Mouse (Mus musculus) natural killer cell, adult 2 months (primary cell): Measurements from ENCODE around the gene Gm44973.
"Not testable (repeated sequence)": the region's sequence is repeated elsewhere in the genome, so short reads cannot be mapped to it uniquely, and the experiment has no call there.

Source experiments
- DNase-seq, 2 experiments: peaks; one replicate each; pipeline ENCODE4 v3.0.0; 2022; ENCODE audit warnings: low spot score in 2 of 2

The Gm44973 gene

GRCm38 (mm10) chr7:5016057-5016456 lies 761 bp downstream of the Gm44973 start:
- no peak for DNase-seq

- no peak for DNase-seq
Measured at GRCm38 (mm10) chr7:5016920-5017319, 1.6 kb downstream of the Gm44973 start.

GRCm38 (mm10) chr7:5017352-5017751 lies 2.1 kb downstream of the Gm44973 start:
- peak in 1 of 2 experiments; percentile 38 for DNase-seq

GRCm38 (mm10) chr7:5017931-5018330 lies 2.6 kb downstream of the Gm44973 start:
- DNase-seq = no peak

GRCm38 (mm10) chr7:5019576-5019975 lies 4.3 kb downstream of the Gm44973 start:
- not testable (repeated sequence) for DNase-seq

- peak; percentile 99 for DNase-seq
Measured at GRCm38 (mm10) chr7:5020000-5020681, 4.8 kb downstream of the Gm44973 start, which contains the start of the genes Zfp865 and Ccdc106. Zfp865 (plus strand) TSS chr7:5020376. Ccdc106 (plus strand) TSS chr7:5020553.

- no peak for DNase-seq
Measured at GRCm38 (mm10) chr7:5020685-5021084, 5.4 kb downstream of the Gm44973 start.

- DNase-seq = no peak
Measured at GRCm38 (mm10) chr7:5021197-5021596, 5.9 kb downstream of the Gm44973 start.

GRCm38 (mm10) chr7:5029543-5029942 lies 14.2 kb downstream of the Gm44973 start:
- DNase-seq = no peak

- DNase-seq = no peak
Measured at GRCm38 (mm10) chr7:5029946-5030345, 14.7 kb downstream of the Gm44973 start.

- no peak for DNase-seq
Measured at GRCm38 (mm10) chr7:5030554-5031275, 15.4 kb downstream of the Gm44973 start.

GRCm38 (mm10) chr7:5031496-5031895 lies 16.2 kb downstream of the Gm44973 start:
- no peak for DNase-seq

- no peak for DNase-seq
Measured at GRCm38 (mm10) chr7:5033818-5034217, 18.5 kb downstream of the Gm44973 start, which contains the start of gene 4632433K11Rik. 4632433K11Rik (plus strand) TSS chr7:5034118.

GRCm38 (mm10) chr7:5035628-5036027 lies 20.3 kb downstream of the Gm44973 start:
- DNase-seq = no peak

GRCm38 (mm10) chr7:5036136-5036535 lies 20.8 kb downstream of the Gm44973 start:
- DNase-seq = no peak

GRCm38 (mm10) chr7:5037026-5037425 lies 21.7 kb downstream of the Gm44973 start:
- no peak for DNase-seq

GRCm38 (mm10) chr7:5037467-5037866 lies 22.2 kb downstream of the Gm44973 start:
- DNase-seq = no peak

- peak; percentile 91 to 94 for DNase-seq
Measured at GRCm38 (mm10) chr7:5038109-5038732, 22.9 kb downstream of the Gm44973 start, which contains the start of gene Zfp784. Zfp784 (minus strand) TSS chr7:5038446.

GRCm38 (mm10) chr7:5038940-5039339 lies 23.6 kb downstream of the Gm44973 start:
- no peak for DNase-seq

GRCm38 (mm10) chr7:5044981-5045380 lies 29.7 kb downstream of the Gm44973 start:
- no peak for DNase-seq

GRCm38 (mm10) chr7:5046112-5046511 lies 30.8 kb downstream of the Gm44973 start:
- no peak for DNase-seq

- DNase-seq = peak; percentile 31 to 49
Measured at GRCm38 (mm10) chr7:5047313-5047712, 32.0 kb downstream of the Gm44973 start.
